Mouse (Mus musculus) spleen, adult 2 months (tissue): ENCODE measurements around the gene Gltpd2. TPM values are rescaled to one million over a fixed set of nuclear protein-coding genes. Genes with fewer than 3 reads are reported as not detected.
"Not testable (repeated sequence)": the region's sequence is repeated elsewhere in the genome, so short reads cannot be mapped to it uniquely, and the experiment has no call there.

ENCODE experiments used
- DNase-seq, 2 experiments: peaks; one replicate each; pipeline versions ENCODE4 v3.0.0 to v3.0.0-alpha.2; 2012 to 2021; ENCODE audit warnings: low spot score in 2 of 2, low read depth in 1 of 2
- H3K27ac ChIP-seq: fragments of 200-500 bp; 2 replicates; pipeline ENCODE4 v1.5.1; 2012; ENCODE audit warnings: low read length, inconsistent platforms; ENCODE audit not compliant: insufficient read depth
- H3K27me3 ChIP-seq: fragments of 200-500 bp; 2 replicates; pipeline ENCODE4 v1.6.1; 2012; ENCODE audit warnings: mild to moderate bottlenecking, moderate library complexity, low read length, inconsistent platforms; ENCODE audit not compliant: control insufficient read depth, insufficient read depth
- H3K36me3 ChIP-seq: fragments of 200-500 bp; 2 replicates; pipeline ENCODE4 v1.6.1; 2012; ENCODE audit warnings: mild to moderate bottlenecking, low read length, inconsistent platforms; ENCODE audit not compliant: control insufficient read depth, insufficient read depth
- H3K4me1 ChIP-seq: fragments of 200-500 bp; 2 replicates; pipeline ENCODE4 v1.6.1; 2011; ENCODE audit warnings: inconsistent platforms; ENCODE audit not compliant: control insufficient read depth, insufficient read depth, insufficient read length
- H3K4me3 ChIP-seq: fragments of 200-500 bp; 2 replicates; pipeline ENCODE4 v1.5.1; 2011; ENCODE audit warnings: mild to moderate bottlenecking, inconsistent platforms; ENCODE audit not compliant: insufficient read depth, insufficient read length; ENCODE audit errors: extremely low read depth
- CTCF ChIP-seq: fragments of 200-500 bp; IDR thresholded peaks from 2 replicates; pipeline ENCODE4 v1.5.1; 2011; ENCODE audit warnings: mild to moderate bottlenecking, inconsistent platforms; ENCODE audit not compliant: insufficient read depth, insufficient read length, insufficient replicate concordance; ENCODE audit errors: extremely low read depth
- POLR2A ChIP-seq: fragments of 200-500 bp; IDR thresholded peaks from 2 replicates; pipeline ENCODE4 v1.6.1; 2011; ENCODE audit warnings: low read depth, low read length, inconsistent platforms
- WGBS: fragments of 180-500 bp; shearing (Covaris S2); methylation state at CpG from one replicate; pipeline ENCODE4 v1.1.7; 2018; 5-methylcytosine and 5-hydroxymethylcytosine counted together
- polyA plus RNA-seq: library from polyadenylated mRNA; depleted of rRNA; stranded (reverse); fragments of >200 nt; gene quantifications from 2 replicates; pipeline ENCODE4 v1.2.3, GENCODE M21; 2012; rRNA removed

The Gltpd2 gene
- polyA plus RNA-seq, result 0.18 TPM in 1 of 2 replicates, not detected in the other

DNA sequence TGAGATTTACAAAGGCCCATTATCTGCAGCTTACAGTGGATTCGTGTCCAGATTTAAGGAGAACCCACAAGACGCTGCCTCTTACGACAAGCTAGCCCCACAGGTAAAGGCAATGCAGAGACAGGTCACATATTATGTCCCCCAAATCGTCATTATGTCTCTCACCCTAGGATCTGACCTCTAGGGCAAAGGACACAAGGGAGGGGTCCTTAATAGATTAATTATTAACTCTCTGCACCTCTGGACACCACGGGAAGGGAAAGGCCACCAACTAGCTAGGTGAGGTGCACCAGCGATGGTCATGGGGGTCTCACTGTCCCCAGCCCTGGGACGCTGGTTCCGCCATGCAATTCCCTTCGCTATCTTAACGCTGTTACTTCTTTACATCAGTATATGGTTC lies at the start of gene Gltpd2:
Gltpd2 (plus strand) TSS at position 274 of the 400 bp plus-strand sequence.
- H3K4me1 ChIP-seq, result no peaks in the 10 kb centered on the region
- TF ChIP-seq POLR2A (no peak), CTCF (no peak)
- H3K27me3 ChIP-seq, result no peaks in the 10 kb centered on the region
- no peak within 1 kb of the TSS for H3K4me3 ChIP-seq
- no peaks in the 10 kb centered on the region for H3K36me3 ChIP-seq
- no peak within 1 kb of the TSS for H3K27ac ChIP-seq
- DNase-seq, result no peak
- WGBS, result 89% methylated on average over 10 of the region's 10 CpGs

DNA sequence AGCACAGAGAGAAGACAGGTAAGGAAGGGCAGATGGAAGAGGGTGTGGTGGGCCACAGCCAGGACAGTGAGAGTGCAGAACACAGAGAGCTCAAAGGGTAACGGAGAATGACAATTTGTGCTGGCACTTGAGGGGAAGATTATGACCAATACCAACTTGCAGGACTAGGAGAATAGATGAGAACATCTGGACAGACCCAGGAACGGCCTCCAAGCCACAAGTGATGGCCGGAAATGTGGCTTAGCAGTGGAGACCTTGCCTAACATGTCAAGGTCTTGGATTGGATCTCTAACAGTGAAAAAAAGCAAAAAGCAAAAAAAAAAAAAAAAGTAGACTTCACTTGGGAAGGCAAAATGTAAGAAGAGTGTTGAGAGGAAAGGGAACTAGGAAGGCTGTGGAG lies 49.2 kb upstream of the Gltpd2 start:
- WGBS, result 85% methylated on average over 3 of the region's 3 CpGs
- no peak overlapping the region for H3K4me3 ChIP-seq
- H3K27ac ChIP-seq, result no peak overlapping the region

DNA sequence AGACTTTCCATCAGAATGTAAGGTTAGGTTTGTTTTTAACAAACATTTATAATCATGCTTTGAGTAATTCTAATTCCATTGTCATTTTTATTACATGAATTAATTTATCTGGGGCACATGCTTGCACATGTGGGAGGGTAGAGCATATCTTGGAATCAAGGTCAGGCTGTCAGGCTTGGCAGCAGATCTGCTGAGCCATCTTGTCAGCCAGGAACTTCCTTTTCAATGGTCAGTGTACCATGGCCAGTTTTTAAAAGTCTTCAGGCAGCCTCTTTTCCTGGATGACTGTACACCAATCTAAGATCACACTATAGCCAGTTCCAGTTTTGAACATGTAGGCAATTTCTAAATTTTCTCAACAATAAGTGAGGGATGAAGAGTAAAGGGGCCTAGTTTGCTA lies 46.3 kb upstream of the Gltpd2 start:
- TF ChIP-seq CTCF (no peak), POLR2A (no peak)
- no peaks in the 10 kb centered on the region for H3K36me3 ChIP-seq
- no peak overlapping the region for H3K4me3 ChIP-seq
- DNase-seq, result no peak
- no peaks in the 10 kb centered on the region for H3K4me1 ChIP-seq
- H3K27ac ChIP-seq, result no peak overlapping the region
- H3K27me3 ChIP-seq, result no peaks in the 10 kb centered on the region; the same call in none of the 2 replicates

More for the DNA sequence above, 49.2 kb upstream of the Gltpd2 start:
- H3K36me3 ChIP-seq, result no peaks in the 10 kb centered on the region
- DNase-seq, result no peak
- no peaks in the 10 kb centered on the region for H3K4me1 ChIP-seq
- TF ChIP-seq POLR2A, result no peak
- TF ChIP-seq CTCF, result no peak
- no peaks in the 10 kb centered on the region; the same call in none of the 2 replicates for H3K27me3 ChIP-seq

DNA sequence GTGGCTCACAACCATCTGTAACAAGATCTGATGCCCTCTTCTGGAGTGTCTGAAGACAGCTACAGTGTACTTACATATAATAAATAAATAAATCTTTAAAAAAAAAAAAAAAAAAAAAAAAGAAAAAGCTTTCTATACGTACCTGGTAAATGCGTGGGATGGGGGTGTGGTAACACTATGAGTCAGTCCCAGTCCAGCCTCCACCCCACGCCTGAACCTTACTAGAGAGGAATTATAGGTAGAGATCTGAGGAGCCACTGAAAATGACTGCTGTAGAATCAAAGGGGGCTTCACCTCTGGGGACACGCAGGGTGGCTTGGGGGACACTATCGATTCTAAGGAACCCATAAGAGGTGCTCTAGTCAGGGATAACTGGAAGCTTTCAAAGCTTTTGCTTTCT lies 45.7 kb upstream of the Gltpd2 start:
- 83% methylated on average over 5 of the region's 5 CpGs for WGBS

DNA sequence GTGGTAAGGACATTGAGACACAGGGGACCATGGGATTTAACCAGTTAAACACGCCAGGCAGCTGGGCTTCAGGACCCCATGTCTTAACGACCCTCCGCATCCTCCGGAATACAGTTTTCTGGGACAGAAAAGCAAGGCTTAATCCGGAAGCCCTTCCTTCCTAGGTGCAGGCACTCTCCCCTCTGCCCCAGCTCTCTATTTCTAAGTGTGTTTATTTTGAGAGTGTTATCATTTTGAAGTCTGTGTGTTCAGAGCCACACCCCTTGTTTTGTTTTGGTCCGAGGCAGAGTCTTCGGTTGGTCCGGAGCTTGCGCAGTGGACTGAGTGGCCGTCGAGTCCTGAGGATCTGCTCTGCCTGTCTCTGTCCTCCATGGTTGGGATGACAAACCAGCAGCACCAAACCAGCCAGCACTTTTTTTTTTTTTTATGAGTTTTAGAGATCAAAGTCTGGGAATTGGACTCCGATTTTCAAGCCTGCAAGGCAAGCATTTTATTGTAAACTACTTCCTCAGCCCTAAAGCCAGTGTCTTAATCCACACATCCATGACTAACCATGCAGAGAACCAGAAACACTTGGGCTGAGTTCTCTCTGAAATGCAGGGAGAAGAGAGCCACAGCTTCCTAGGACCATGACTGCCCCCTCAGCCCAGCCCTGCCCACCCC lies 44.0 kb upstream of the Gltpd2 start:
- Histone ChIP-seq H3K4me3 (no peak overlapping the region), H3K27ac (no peak overlapping the region), H3K36me3 (no peaks in the 10 kb centered on the region), H3K4me1 (no peaks in the 10 kb centered on the region), H3K27me3 (no peaks in the 10 kb centered on the region; the same call in none of the 2 replicates)
- TF ChIP-seq CTCF (no peak), POLR2A (no peak)
- WGBS, result 85% methylated on average over 12 of the region's 12 CpGs
- no peak for DNase-seq

More for the DNA sequence above, 45.7 kb upstream of the Gltpd2 start:
- not testable (repeated sequence) for H3K4me3 ChIP-seq, H3K36me3 ChIP-seq, DNase-seq, H3K27me3 ChIP-seq, H3K4me1 ChIP-seq
- H3K27ac ChIP-seq, result peak overlapping the region; percentile 40

DNA sequence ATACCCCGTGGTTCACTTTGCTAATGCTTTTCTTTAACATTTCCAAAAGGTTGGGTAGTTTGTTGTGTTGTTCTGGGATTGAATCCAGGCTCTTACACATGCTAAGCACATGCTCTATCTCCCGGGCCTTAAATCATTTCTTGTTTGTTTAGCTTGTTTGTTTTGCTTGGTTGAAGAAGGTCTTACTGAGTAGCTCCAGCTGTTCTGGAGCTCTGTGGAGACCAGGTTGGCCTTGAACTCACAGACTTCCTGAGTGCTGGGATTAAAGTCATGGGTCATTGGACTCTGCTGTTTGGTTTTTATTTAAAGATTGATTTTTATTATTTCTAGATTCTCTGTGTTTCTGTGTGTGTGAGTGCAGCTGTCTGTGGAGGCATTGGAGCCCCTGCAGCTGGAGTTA lies 33.5 kb upstream of the Gltpd2 start:
- 78% methylated on average over 2 of the region's 2 CpGs for WGBS
- Histone ChIP-seq H3K4me3 (no peak overlapping the region), H3K27me3 (no peaks in the 10 kb centered on the region), H3K4me1 (no peaks in the 10 kb centered on the region), H3K27ac (no peak overlapping the region), H3K36me3 (no peaks in the 10 kb centered on the region)
- no peak for DNase-seq
- TF ChIP-seq CTCF (no peak), POLR2A (no peak)

DNA sequence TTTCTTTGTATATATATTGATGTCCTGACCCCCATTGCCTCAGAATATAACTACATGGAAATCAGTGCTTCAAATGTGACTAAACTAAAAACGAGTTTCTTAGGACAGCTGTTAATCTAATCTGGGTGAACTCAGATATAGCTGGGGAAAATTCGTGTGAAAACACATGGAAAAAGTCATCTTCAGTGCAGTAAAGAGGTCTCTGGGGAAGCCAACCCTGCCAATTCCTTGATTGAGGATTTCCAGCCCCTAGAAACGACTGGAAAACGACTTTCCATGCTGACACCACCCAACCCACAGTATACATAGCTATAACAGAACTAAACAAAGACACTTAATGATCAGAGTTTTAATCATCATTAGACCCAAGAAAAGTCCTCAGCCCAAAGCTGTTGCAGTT lies 31.2 kb upstream of the Gltpd2 start:
- WGBS, result 72% methylated on average over 4 of the region's 4 CpGs
- TF ChIP-seq CTCF (no peak), POLR2A (no peak)
- Histone ChIP-seq H3K36me3 (no peaks in the 10 kb centered on the region), H3K27ac (no peak overlapping the region), H3K27me3 (no peaks in the 10 kb centered on the region), H3K4me3 (no peak overlapping the region), H3K4me1 (no peaks in the 10 kb centered on the region)
- no peak for DNase-seq

DNA sequence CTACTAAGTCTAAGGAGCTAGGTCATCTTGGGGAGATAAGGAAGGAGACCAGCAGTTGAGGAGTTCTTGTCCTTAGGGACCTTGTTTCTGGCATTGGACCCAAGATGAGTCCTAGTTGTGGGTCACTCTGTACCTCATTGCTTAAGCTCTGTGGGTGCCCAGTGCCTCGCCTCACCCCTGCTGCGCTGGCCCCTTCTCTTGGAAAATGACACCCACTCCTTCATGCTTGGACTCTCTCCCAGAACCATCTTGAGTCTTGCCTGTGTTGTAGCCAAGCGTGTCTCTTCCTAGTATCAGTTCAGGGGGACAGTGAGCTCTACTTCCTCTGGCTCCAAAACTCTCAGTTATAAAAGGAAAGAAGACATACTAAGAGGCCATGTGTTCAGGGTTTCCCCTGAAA lies 29.9 kb upstream of the Gltpd2 start:
- DNase-seq, result no peak
- H3K27me3 ChIP-seq, result no peaks in the 10 kb centered on the region
- WGBS, result 68% methylated on average over 3 of the region's 3 CpGs
- H3K36me3 ChIP-seq, result no peaks in the 10 kb centered on the region
- peak overlapping the region; percentile 68 for H3K27ac ChIP-seq
- no peaks in the 10 kb centered on the region for H3K4me1 ChIP-seq
- no peak overlapping the region for H3K4me3 ChIP-seq
- TF ChIP-seq CTCF (no peak), POLR2A (no peak)
